Mouse (Mus musculus) heart, embryonic 13.5 days (tissue): Measurements from ENCODE around the gene Nup54. TPM values are rescaled to one million over a fixed set of nuclear protein-coding genes. Genes with fewer than 3 reads are reported as not detected.

Experiments used
- ATAC-seq: fragments of 200-750 bp; cut with Nextera tagmentation; 2 replicates; pipeline ENCODE4 v1.8.0; 2017; ENCODE audit warnings: moderate TSS enrichment; ENCODE audit not compliant: insufficient number of reproducible peaks, low FRiP score, low TSS enrichment; ENCODE audit errors: extremely low read depth
- H3K27ac ChIP-seq: fragments of 300-500 bp; sonication (generic); replicated peaks from 2 replicates; pipeline ENCODE4 v1.5.1; 2015; ENCODE audit warnings: moderate library complexity, mild to moderate bottlenecking, inconsistent platforms
- H3K27me3 ChIP-seq: fragments of 300-500 bp; sonication (generic); replicated peaks from 2 replicates; pipeline ENCODE4 v1.6.1; 2015; ENCODE audit warnings: mild to moderate bottlenecking, inconsistent platforms
- H3K36me3 ChIP-seq: fragments of 300-500 bp; sonication (generic); 2 replicates; pipeline ENCODE4 v1.6.1; 2015; ENCODE audit warnings: mild to moderate bottlenecking, inconsistent platforms
- H3K4me1 ChIP-seq: fragments of 300-500 bp; sonication (generic); 2 replicates; pipeline ENCODE4 v1.6.1; 2015; ENCODE audit warnings: inconsistent platforms
- H3K4me2 ChIP-seq: fragments of 300-500 bp; sonication (generic); 2 replicates; pipeline ENCODE4 v1.6.1; 2015; ENCODE audit warnings: inconsistent platforms, mild to moderate bottlenecking, moderate library complexity
- H3K4me3 ChIP-seq: fragments of 300-500 bp; sonication (generic); 2 replicates; pipeline ENCODE4 v1.5.1; 2015; ENCODE audit warnings: moderate library complexity, mild to moderate bottlenecking, inconsistent platforms
- H3K9ac ChIP-seq: fragments of 300-500 bp; sonication (generic); 2 replicates; pipeline ENCODE4 v1.6.1; 2015; ENCODE audit warnings: inconsistent platforms, mild to moderate bottlenecking, moderate library complexity
- H3K9me3 ChIP-seq: fragments of 300-500 bp; sonication (generic); 2 replicates; pipeline ENCODE4 v1.6.1; 2016; ENCODE audit warnings: inconsistent platforms
- WGBS: fragments of 180-500 bp; shearing (Covaris S2); methylation state at CpG from one replicate; pipeline ENCODE4 v1.1.7; 2015; ENCODE audit warnings: mixed read lengths; 5-methylcytosine and 5-hydroxymethylcytosine counted together
- microRNA-seq: library from miRNA; unstranded; fragments of <30 nt; microRNA quantifications from one replicate; pipeline ENCODE4, GENCODE M21; 2016
- polyA plus RNA-seq: library from polyadenylated mRNA; unstranded; fragments of >200 nt; fragmentation: Nextera tagmentation; extraction: Ambion mirVana; gene quantifications from 2 replicates; pipeline ENCODE4 v1.2.1, GENCODE M21; 2015

The Nup54 gene
- polyA plus RNA-seq, 1 experiment from 2014 or later, result 35.8 TPM

GRCm38 (mm10) chr5:92374721-92375142 is 60.3 kb downstream of the Nup54 start:
- WGBS, result 34% methylated on average over 6 of the region's 6 CpGs
- no peak overlapping the region for H3K4me2 ChIP-seq
- H3K4me1 ChIP-seq, result peaks cover 23% of the 10 kb centered on the region
- no peaks in the 10 kb centered on the region for H3K9me3 ChIP-seq
- no peak overlapping the region for H3K9ac ChIP-seq
- H3K4me3 ChIP-seq, result no peak overlapping the region
- ATAC-seq, result no peak
- H3K36me3 ChIP-seq, result no peaks in the 10 kb centered on the region
- 0 out of 2 replicates have a peak overlapping the region, but pooled peaks have one; percentile 29 for H3K27ac ChIP-seq
- no peaks in the 10 kb centered on the region for H3K27me3 ChIP-seq

GRCm38 (mm10) chr5:92372605-92373004 is 62.4 kb downstream of the Nup54 start:
- Histone ChIP-seq H3K9me3 (no peaks in the 10 kb centered on the region), H3K9ac (no peak overlapping the region), H3K4me3 (no peak overlapping the region), H3K27ac (no peak overlapping the region), H3K4me2 (no peak overlapping the region), H3K4me1 (peaks cover 39% of the 10 kb centered on the region), H3K27me3 (no peaks in the 10 kb centered on the region), H3K36me3 (no peaks in the 10 kb centered on the region)
- 25% methylated on average over 2 of the region's 2 CpGs for WGBS
- ATAC-seq, result no peak

GRCm38 (mm10) chr5:92371361-92371976 is 63.5 kb downstream of the Nup54 start:
- Histone ChIP-seq H3K9ac (no peak overlapping the region), H3K36me3 (no peaks in the 10 kb centered on the region), H3K27me3 (no peaks in the 10 kb centered on the region), H3K9me3 (no peaks in the 10 kb centered on the region), H3K4me1 (peaks cover 29% of the 10 kb centered on the region), H3K4me3 (no peak overlapping the region), H3K4me2 (no peak overlapping the region), H3K27ac (no peak overlapping the region)
- WGBS, result 79% methylated on average over 14 of the region's 14 CpGs
- no peak for ATAC-seq

- Histone ChIP-seq H3K27me3 (no peaks in the 10 kb centered on the region), H3K36me3 (no peaks in the 10 kb centered on the region), H3K27ac (no peak overlapping the region), H3K9ac (no peak overlapping the region), H3K4me2 (no peak overlapping the region), H3K9me3 (no peaks in the 10 kb centered on the region), H3K4me1 (peaks cover 27% of the 10 kb centered on the region), H3K4me3 (no peak overlapping the region)
- no peak for ATAC-seq
- 80% methylated on average over 6 of the region's 6 CpGs for WGBS
Measured at GRCm38 (mm10) chr5:92370891-92371290, 64.1 kb downstream of the Nup54 start.

GRCm38 (mm10) chr5:92370392-92370791 is 64.6 kb downstream of the Nup54 start:
- WGBS, result 84% methylated on average over 6 of the region's 6 CpGs
- no peaks in the 10 kb centered on the region for H3K9me3 ChIP-seq
- no peaks in the 10 kb centered on the region for H3K27me3 ChIP-seq
- no peak overlapping the region for H3K4me2 ChIP-seq
- no peaks in the 10 kb centered on the region for H3K36me3 ChIP-seq
- peaks cover 27% of the 10 kb centered on the region for H3K4me1 ChIP-seq
- no peak overlapping the region for H3K4me3 ChIP-seq
- H3K27ac ChIP-seq, result no peak overlapping the region
- no peak for ATAC-seq
- no peak overlapping the region for H3K9ac ChIP-seq

- Histone ChIP-seq H3K9ac (no peak overlapping the region), H3K36me3 (no peaks in the 10 kb centered on the region), H3K27me3 (peaks cover 3% of the 10 kb centered on the region), H3K27ac (no peak overlapping the region), H3K9me3 (no peaks in the 10 kb centered on the region), H3K4me3 (no peak overlapping the region), H3K4me2 (no peak overlapping the region), H3K4me1 (peaks cover 19% of the 10 kb centered on the region)
- WGBS, result 61% methylated on average over 13 of the region's 13 CpGs
- no peak for ATAC-seq
Measured at GRCm38 (mm10) chr5:92369151-92369994, 65.6 kb downstream of the Nup54 start.

GRCm38 (mm10) chr5:92368392-92368791 is 66.6 kb downstream of the Nup54 start:
- WGBS, result 58% methylated on average over 10 of the region's 10 CpGs
- Histone ChIP-seq H3K4me1 (peaks cover 16% of the 10 kb centered on the region), H3K9me3 (no peaks in the 10 kb centered on the region), H3K27me3 (peaks cover 8% of the 10 kb centered on the region), H3K4me3 (no peak overlapping the region), H3K9ac (0 out of 2 replicates have a peak overlapping the region, but pooled peaks have one; percentile 3), H3K27ac (0 out of 2 replicates have a peak overlapping the region, but pooled peaks have one; percentile 25), H3K36me3 (no peaks in the 10 kb centered on the region), H3K4me2 (no peak overlapping the region)
- no peak for ATAC-seq

- WGBS, result 79% methylated on average over 6 of the region's 6 CpGs
- no peak for ATAC-seq
- H3K4me3 ChIP-seq, result no peak overlapping the region
Measured at GRCm38 (mm10) chr5:92366565-92366964, 68.5 kb downstream of the Nup54 start.

More at GRCm38 (mm10) chr5:92366565-92366964, 68.5 kb downstream of the Nup54 start:
- H3K9me3 ChIP-seq, result no peaks in the 10 kb centered on the region
- peaks cover 8% of the 10 kb centered on the region for H3K27me3 ChIP-seq
- H3K4me1 ChIP-seq, result peaks cover 16% of the 10 kb centered on the region
- H3K36me3 ChIP-seq, result no peaks in the 10 kb centered on the region
- no peak overlapping the region for H3K27ac ChIP-seq
- H3K4me2 ChIP-seq, result no peak overlapping the region
- no peak overlapping the region for H3K9ac ChIP-seq

Small RNA genes lying within 50 kb of the gene (microRNA-seq; reads per million reads assigned to microRNA genes)
- gene Mir6415, result not detected

Other genes with a start within 250 kb of the Nup54 start
- not detected in 2 replicates for gene U90926, start 219.8 kb downstream of the Nup54 start, polyA plus RNA-seq
- gene Ppef2, start 178.9 kb downstream of the Nup54 start, polyA plus RNA-seq, result 0.13 TPM in 1 of 2 replicates, not detected in the other
- gene Naaa, start 157.0 kb downstream of the Nup54 start, polyA plus RNA-seq, result 4.5 and 4.9 TPM in 2 replicates
- 20.9 and 23.5 TPM in 2 replicates for gene Sdad1, start 124.7 kb downstream of the Nup54 start, polyA plus RNA-seq
- 0.05 TPM in 1 of 2 replicates, not detected in the other for gene Cxcl9, start 107.1 kb downstream of the Nup54 start, polyA plus RNA-seq
- 35.4 and 36.2 TPM in 2 replicates for gene Art3, start 103.4 kb downstream of the Nup54 start, polyA plus RNA-seq
- 1.6 and 2.0 TPM in 2 replicates for gene Cxcl10, start 86.3 kb downstream of the Nup54 start, polyA plus RNA-seq
- 14.4 and 15.6 TPM in 2 replicates for gene Scarb2, start 71.6 kb upstream of the Nup54 start, polyA plus RNA-seq
- gene Fam47e, start 119.8 kb upstream of the Nup54 start, polyA plus RNA-seq, result not detected in 2 replicates
- 77.8 and 83.8 TPM in 2 replicates for gene Stbd1, start 167.8 kb upstream of the Nup54 start, polyA plus RNA-seq
- gene Ccdc158, start 240.1 kb upstream of the Nup54 start, polyA plus RNA-seq, result 0.59 and 0.75 TPM in 2 replicates
- 9.3 and 10.3 TPM in 2 replicates for gene Shroom3, start 248.2 kb upstream of the Nup54 start, polyA plus RNA-seq